Mouse (Mus musculus) A20 (cell line): ENCODE measurements around the gene Kcnq1.
A peak's percentile ranks its signal among the peaks of the same experiment; 100 is the strongest.

Experiments used
- DNase-seq: peaks from one replicate; pipeline ENCODE4 v3.0.0-alpha.2; 2011; ENCODE audit warnings: low read depth, low spot score

Gene Kcnq1

DNA sequence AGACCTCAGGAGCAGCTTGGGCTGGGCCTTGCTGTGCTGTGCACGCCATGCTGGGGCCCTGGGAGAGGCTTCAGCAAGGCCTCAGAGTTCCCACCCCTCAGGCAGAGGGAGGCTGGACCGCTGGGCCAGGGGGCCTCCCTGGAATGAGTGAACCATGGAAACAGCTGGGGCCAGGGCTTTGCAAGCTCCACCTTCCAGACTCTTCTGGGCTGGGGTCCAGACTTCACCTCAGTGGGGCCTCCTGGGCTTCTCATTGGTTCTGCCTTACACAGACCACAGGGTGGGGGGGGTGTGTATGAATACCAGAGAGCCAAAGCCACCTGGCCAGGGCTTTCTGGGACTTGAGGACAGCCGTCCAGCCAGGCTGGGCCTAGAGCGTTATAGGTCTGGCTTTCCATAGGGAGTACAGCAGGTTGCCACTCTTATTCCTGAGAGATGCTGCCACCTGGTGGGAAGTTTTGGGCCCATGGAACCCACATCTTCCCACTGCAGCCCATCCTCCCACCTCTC lies 19.0 kb upstream of the Kcnq1 start:
- DNase-seq, result no peak

DNA sequence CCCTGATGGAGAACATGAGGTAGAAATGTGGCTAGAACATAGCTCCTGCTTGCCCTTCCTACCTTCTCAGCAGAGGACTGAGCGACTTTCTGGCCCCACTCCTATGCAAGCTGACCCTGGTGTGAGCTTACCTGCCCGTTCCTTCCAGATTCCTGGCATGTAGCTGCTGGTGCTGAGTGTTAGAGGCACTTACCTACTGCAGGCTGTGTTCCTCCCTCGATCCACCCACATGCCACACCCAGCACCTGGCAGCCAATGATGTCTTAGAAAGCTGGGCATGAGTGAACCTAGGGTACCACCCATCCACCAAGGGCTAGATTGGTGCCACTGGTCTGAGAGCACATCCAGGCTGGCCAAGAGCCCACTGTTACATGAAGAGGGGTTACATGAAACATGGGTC lies 12.3 kb upstream of the Kcnq1 start:
- no peak for DNase-seq

DNA sequence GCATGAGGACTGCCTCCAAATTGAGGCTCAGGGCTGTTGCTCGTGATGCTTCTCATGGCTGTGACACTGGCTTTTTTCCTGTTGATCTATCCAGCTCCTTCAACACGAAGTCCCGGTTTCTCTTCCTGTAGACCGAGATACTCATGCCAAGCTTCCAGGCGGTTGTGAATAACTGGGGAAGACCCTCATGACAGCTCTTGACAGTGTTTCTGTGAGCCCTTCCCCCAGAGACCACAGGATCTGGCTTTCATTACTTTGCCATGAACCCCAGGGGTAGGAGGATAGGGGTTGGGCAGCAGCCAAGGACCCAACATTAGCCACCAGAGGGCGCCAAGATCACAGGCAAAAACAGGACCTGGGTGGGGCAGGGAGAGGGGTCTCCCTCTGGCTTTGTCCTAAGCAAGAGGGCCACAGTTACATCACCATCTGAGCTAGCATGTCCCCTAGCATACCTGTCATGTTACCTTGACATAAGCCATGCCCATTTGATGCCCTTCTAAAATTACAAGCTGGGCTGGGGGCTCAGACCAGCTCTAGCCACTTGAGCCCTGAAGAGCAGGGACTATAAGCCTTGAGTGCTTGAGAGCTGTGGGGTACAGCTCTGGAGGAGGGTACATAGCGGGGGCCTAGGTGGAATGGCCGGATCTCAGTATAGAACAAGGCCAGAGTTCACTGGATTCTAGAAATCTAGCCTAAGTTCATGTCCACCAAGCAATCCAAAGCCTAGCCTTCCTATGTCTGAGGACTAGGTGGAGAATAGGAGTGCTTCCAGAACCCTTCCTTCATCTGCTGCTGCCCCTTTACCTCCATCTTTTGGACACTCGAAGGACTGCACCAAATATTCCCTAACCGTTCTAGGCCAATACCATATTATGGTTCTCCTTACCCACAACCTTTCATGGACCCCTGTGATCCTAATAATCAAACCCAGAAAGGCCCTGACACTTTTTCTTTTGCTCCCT lies 11.3 kb upstream of the Kcnq1 start, which contains the start of gene Trpm5:
Gene Trpm5, minus strand, starts transcription at position 51 of the 962 bp plus-strand sequence.
- peak; percentile 54 for DNase-seq

DNA sequence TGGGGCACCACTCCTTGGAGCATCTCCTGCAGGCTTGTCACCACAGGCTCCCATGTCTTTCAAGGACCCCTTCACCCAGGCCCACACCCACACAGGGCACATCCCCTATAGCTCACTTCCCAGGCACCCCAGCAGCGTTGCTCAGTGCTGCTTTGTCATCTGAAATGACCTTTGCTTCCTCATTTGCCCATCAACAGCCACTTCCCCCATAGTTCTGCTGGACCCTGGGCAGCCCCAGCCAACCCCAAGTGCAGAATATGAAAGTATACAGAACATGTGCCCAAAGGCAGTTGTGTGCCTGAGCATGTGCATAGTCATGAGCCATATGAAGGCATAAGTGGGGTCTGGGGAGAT lies 10.6 kb upstream of the Kcnq1 start:
- no peak for DNase-seq

DNA sequence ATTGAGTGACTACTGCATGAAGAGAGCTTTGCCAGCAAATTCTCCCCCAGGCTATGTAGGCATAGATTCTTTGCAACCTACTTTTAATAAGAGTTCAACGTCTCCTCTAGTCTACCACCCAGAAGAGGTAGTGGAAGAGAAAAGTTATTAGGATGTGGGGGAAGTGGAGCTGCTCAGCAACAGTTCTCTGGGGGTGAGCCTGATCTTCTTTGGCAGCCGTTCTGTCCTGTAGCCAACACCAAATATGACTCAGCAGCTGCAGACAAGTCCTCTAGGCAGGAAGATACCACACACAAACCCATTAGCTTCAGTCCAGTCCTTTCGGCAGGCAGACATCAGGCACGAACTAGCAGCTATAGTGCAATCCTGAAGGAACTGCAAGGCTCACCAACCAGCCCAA lies 5.4 kb upstream of the Kcnq1 start:
- DNase-seq, result no peak

DNA sequence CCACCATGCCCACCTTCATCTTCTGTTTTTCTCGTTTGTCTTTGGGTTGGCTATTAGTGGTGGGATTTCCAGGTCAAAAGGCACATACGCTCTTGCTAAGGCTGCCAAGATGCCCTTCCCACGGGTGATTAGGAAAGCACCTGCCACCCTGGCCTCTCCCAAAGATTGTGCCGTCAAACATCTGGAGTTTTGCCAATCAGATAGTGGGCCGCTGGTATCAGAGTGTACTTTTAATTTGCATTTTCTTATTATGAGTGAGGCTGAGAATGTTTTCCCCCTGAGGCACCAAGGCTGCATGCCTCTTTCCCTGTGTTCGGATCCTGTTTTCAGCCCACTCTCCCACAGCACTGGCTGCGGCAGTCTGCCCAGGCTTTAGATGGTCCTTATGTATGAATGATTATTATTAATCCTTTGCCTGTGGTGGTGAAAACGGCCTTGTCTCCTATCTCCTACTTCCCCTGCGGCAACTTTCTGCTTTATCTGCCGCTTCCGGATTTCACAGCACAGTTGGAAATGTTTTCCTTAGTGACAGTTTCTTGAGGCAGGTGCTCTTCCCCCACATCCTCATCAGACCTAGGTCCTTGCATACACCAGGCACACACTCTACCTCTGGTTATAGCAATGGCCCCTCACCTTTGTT lies 784 bp upstream of the Kcnq1 start:
- no peak for DNase-seq

DNA sequence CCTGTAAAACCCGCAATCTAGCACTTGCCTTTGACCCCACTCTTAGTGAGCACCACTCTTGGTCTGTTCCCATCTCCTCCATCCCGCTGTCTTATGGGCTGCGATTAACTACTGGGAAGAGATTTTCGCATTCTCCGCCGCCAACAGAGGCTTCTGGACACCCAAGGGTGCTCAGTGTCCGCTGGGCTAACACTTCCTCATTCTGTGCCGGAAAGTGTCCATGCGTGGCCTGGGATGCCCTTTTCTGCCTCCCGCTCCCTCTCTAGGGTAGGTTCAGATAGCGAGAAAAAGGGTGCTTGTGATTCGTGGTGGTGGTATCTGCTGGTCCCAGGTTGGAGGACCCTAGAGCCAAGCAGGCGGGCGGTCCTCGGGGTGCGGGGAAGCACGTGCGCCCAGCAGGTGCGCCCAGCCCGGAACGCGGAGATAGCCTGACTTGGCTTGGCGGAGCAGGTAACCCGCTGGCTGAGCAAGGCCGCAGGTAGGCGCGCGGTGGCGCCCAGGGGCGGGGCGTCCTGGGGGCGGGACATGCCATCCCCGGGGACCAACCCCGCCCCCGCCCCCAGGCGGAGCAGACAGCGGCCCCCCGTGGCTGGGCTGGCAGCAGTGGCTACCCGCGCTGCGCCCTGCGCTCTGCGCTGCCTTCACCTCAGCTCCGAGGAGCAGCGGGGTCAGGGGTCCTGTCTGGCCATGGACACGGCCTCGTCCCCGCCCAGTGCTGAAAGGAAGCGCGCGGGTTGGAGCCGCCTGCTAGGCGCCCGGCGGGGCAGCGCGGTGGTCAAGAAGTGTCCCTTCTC lies 707 bp downstream of the Kcnq1 start:
- no peak for DNase-seq

DNA sequence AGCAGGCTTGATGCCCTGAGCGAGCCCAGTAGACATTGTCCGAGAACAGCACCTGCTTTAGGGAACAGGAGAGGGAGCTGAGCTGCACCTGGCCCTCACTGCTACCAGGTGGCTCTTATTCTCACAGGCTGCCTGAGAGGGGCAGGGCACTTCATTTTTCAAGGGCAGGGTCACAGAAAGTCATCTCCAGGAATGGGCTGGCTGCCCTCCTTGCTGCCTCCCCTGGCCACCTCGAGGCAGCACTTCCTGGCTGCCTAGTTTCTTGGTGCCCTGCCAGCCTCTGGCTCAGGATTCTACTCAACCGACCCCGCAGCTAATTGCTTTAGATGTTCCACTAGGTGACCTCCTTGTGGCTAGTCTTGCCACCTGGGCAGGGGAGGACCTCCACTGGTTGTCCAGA lies 2.0 kb downstream of the Kcnq1 start:
- no peak for DNase-seq

DNA sequence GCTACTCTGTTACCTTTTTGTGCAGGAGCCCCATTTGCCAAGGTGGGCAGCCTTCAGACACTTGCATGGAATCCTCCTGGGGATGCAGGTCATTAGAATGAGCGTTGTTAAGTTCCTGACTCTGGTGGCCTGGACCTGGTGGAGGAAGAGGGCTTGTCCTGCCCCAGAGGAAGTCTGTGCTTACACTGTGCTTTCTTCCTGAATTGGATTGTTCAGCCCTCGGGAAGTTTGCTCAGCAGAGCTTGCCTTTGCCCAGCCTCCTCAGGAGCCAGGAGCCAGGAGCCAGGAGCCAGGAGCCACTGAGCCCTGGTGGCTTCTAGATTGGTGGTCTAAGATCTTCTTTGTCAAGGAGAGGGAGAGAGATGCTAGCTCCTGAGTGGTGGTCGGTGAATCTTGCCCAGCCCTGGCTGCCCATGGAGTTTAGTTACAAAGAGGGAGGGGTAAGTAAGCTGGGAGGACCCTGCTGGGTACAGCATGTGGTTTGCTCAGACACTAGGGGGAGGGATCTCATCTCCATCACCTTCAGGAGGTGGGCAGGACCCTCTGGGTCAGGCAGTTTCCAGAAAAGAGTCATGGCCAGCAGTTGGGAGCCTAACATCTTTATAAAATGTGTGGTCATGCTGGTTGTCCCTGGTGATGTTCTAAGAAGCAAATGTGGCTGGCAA lies 3.0 kb downstream of the Kcnq1 start:
- DNase-seq, result no peak

DNA sequence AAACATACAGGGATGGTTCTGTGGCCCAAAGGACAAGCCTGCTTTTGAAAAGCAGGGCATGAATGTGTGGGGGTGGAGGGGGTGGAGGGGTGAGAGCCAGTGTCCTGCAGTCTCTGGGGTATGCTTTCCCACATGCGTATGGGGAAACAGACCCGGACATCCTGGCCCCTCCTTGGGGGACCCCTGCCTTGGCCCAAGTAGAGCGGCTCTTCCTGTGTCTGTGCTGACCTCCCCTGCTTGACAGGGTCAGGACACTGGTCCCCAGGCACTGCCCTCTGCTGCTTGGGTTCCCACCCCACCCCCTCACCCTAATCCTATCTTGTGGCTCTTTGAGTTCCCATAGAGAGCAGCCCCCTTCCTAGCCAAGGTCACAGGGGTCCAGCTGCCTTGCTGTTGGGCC lies 3.5 kb downstream of the Kcnq1 start:
- no peak for DNase-seq

DNA sequence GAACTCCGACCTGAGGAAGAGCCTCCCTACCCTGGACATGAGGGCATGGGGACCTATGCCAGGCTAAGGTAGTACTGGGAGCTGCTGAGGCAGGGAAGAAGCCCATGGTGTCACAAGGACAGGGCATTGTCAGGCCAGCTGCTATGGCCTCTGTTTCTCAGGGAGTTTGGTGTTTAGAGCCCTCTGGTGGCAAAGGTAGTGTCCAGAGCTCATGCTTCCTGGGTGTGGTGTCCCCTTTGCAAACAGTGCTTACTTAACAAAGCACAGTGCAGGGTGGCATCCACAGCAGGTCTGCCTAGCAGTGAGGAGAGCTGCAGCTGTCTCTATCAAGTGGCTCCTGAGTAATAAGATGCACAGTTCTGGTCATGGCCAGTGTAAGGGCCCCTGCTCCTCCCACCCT lies 4.6 kb downstream of the Kcnq1 start:
- DNase-seq, result no peak

DNA sequence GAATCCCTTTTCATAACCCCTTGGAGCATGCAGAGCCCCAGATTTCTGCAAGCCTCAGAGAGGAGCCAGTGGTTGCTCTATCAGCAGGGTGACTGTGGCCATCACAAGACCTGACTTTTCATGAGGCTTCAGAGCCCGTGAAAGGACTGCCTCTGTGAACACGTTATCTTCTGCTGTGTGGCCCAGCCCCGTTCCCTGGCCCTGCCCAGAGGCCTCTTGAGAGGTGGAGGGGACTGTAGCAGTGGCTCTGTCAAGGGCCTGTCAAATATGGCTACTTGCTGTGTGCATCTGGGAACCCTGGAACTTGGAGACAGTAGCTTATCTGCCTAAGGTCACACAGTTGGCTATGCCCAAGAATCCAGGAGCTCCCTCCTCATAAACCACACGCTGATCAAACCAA lies 5.6 kb downstream of the Kcnq1 start:
- no peak for DNase-seq

DNA sequence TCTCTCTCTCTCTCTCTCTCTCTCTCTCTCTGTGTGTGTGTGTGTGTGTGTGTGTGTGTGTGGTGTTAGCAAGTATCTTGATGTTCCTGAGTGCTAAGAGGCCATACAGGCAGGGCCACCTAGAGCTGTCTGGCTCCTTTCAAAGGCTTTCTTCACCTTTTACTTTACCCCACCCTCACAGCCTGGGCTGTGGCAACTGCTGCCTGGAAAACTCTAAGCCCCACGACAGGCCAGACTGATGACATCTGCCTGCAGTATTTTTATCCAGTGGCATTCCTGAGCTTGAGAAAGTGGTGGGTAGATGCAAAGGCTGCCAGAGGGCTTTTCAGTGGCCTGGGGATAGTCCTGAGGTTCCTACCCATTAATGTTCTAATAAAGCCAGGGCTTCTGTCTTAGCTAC lies 6.2 kb downstream of the Kcnq1 start:
- DNase-seq, result no peak

DNA sequence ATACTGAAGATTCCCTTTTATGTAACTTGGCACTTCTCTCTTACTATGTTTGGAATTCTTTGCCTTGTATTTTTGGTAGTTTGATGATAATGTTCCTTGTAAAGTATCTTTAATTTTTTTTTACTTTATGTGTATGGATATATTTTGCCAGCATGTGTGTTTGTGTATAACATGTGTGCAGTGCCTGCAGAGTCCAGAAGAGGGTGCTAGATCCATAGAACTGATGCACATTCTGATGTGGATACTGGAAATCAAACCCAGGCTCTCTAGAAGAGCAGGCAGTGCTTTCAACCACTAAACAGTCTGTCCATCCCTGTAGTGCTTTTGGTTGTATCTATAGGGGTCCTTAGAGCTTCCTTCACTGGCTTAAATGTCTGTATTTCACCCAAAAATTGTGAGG lies 8.6 kb downstream of the Kcnq1 start:
- no peak for DNase-seq

DNA sequence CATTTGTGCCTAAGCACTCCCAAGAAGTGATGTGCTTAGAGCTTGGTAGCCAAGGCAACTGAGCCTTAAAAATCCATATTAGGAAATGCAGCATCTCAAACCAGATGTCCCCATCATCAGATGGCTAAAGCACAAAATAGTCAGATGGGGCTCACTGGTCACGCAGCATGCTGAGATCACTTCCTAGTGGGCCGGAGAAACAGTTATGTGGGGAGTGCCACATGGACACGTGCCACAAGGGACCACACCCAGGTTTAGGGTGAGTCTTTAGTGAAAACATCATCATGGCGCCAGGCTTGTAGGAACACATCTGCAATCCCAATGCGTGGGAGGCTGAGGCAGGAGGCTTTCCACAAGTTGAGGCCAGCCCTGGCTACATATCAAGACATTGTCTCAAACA lies 10.4 kb downstream of the Kcnq1 start:
- DNase-seq, result no peak

DNA sequence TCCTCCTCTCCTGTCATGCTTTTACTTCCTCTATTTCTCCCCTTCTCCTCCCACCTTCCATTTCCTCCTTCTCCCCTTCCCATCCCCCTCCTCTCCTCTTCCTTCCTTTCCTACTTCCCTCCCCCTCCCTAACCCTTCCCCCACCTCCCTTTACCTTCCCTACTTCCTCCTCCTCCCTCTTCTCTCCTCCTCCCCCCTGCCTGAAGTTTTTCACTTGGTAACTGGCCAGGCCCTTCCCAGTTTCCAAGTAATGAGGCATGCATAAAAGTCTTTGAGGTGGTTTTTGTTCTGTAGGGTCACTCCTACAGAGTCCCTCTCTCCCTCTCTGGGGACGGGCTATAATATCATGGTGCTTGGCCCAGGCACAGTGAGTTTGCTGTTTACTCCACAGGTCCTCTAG lies 13.2 kb downstream of the Kcnq1 start:
- no peak for DNase-seq

DNA sequence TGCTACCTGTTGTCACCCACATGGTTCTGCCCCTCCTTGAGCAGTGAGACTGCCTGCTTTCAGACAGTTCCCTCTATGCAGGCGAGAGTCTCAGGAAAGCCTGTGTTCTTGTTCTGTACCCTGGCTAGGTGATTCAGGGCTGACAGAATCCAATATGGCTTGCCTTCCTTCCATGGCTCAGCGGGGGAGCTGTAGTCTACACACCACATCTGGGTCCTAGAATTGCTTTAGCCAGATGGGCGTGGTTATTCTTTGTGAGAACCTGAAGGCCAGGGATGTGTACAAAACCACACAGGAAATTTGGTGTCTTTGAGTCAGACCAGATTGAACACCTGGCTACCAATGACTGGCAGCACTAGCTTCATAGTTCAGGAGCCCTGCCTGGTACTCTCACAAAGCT lies 13.7 kb downstream of the Kcnq1 start:
- DNase-seq, result no peak

DNA sequence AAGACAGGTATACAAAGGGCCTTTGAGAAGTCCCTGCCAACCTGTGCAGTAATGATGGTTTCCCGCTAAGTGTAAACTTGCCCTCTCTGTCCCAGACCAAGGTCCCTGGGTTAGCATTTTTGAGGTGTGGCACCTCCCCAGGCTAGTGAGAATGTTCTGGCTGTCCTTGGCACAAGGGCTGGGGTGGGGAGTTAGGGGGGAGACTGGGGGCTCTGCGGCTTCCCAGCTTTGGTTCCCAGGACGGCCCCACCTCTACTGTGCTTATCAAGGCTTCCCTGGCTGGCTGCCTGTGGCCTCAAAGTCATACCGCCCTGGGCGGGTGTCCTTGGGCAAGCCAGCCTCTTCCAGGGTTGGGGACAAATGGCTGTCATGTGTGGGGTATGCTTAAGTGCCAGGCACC lies 16.0 kb downstream of the Kcnq1 start:
- DNase-seq, result no peak

DNA sequence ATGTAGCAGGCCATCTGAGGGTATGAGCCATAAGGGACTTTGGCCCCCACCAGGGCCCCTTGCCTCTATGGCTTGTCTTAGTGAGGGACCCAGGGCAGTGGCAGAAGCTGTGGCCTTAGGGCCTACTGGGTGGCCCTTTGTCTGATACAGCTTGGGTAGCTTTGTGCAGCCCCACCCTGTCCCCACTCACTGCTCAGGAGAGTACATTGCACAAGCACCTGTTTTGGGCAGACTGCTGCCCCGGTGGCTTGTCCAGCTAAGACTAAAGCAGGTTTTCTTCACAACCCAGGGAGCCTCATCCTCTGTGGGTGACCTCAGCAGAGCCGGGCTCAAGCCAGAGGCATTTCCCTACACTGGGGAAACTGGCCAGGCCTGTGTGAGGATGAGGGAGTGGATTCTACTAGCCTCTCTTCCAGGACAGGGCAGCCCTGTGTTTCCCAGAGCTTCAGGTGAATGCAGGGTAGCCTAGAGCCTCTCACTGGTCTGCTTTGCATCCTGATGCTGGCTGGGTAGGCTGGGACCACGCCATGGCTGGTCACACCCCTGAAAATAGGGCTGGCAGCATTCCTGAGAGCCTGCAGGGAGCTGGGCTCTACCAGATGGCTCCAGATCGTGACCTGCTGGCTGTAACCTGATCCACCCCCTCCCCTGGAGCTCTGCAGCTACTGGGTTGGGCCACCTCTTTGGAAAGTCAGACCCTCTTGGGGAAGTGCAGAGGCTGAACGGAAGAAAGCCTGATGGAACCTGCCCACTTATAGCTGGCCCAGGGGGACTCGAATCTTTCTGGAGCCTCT lies 17.9 kb downstream of the Kcnq1 start:
- DNase-seq, result no peak

DNA sequence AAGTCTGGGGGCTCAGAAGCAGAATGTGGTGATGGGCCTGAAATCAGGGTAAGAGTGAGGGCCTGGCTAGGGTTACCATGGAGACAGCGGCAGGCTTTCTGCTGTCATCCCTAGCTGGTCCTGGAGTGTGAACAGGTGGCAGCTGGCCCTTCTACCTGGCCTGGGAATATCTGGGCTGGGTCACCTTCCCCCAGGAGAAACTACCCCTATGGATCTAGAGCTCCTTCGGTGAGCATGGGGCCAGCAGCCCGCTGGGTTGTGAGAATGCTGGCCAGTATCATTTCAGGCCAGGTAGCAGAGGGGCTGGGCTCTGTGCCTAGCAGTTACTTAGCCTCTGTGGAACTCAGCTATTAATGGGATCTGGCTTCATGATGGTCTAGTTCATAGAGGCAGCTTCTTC lies 18.7 kb downstream of the Kcnq1 start:
- no peak for DNase-seq

DNA sequence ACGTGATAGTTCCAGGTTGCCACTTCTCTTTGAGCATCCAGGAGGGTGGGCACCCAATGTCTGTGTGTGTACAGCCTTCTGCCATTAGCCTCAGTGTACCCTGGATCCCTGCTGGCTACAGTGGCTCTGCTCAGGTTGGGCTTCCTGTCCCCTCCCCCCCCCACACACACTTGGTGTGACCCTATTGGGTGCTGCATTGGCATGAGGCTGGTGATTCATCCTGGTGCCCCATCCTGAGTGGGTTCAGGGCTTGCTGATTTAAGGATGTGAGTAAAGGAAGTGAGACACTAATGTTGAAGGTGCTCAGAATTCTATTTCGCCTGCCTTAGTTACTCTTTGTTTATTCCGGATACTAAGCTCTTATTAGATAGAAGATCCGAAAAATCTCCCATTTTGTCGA lies 26.7 kb downstream of the Kcnq1 start:
- DNase-seq, result no peak
